Mouse (Mus musculus) embryonic facial prominence, embryonic 10.5 days (tissue): ENCODE data around the gene Tex14. TPM values are rescaled to one million over a fixed set of nuclear protein-coding genes. Genes with fewer than 3 reads are reported as not detected.
"Not testable (repeated sequence)": the region's sequence is repeated elsewhere in the genome, so short reads cannot be mapped to it uniquely, and the experiment has no call there.

Experiments
- DNase-seq: peaks from one replicate; pipeline ENCODE4 v3.0.0-alpha.2; 2017; ENCODE audit warnings: low spot score
- H3K27ac ChIP-seq: fragments of 300-500 bp; sonication (generic); replicated peaks from 2 replicates; pipeline ENCODE4 v1.5.1; 2016; ENCODE audit warnings: mild to moderate bottlenecking
- H3K27me3 ChIP-seq: fragments of 300-500 bp; sonication (generic); replicated peaks from 2 replicates; pipeline ENCODE4 v1.6.1; 2016; ENCODE audit warnings: low read depth, mild to moderate bottlenecking; ENCODE audit not compliant: poor library complexity, severe bottlenecking
- H3K36me3 ChIP-seq: fragments of 300-500 bp; sonication (generic); replicated peaks from 2 replicates; pipeline ENCODE4 v1.6.1; 2016; ENCODE audit warnings: mild to moderate bottlenecking, moderate library complexity
- H3K4me1 ChIP-seq: fragments of 300-500 bp; sonication (generic); 2 replicates; pipeline ENCODE4 v1.6.1; 2016
- H3K4me3 ChIP-seq: fragments of 300-500 bp; sonication (generic); 2 replicates; pipeline ENCODE4 v1.5.1; 2016; ENCODE audit warnings: mild to moderate bottlenecking, moderate library complexity
- H3K9me3 ChIP-seq: fragments of 300-500 bp; sonication (generic); 2 replicates; pipeline ENCODE4 v1.6.1; 2016; ENCODE audit warnings: mild to moderate bottlenecking
- WGBS: fragments of 180-500 bp; shearing (Covaris S2); methylation state at CpG from one replicate; pipeline ENCODE4 v1.1.7; 2016; 5-methylcytosine and 5-hydroxymethylcytosine counted together
- polyA plus RNA-seq: library from polyadenylated mRNA; unstranded; fragments of >200 nt; fragmentation: Nextera tagmentation; extraction: Ambion mirVana; gene quantifications from 2 replicates; pipeline ENCODE4 v1.2.1, GENCODE M21; 2016

Gene Tex14
- polyA plus RNA-seq, 1 experiment from 2014 or later = not detected

DNA sequence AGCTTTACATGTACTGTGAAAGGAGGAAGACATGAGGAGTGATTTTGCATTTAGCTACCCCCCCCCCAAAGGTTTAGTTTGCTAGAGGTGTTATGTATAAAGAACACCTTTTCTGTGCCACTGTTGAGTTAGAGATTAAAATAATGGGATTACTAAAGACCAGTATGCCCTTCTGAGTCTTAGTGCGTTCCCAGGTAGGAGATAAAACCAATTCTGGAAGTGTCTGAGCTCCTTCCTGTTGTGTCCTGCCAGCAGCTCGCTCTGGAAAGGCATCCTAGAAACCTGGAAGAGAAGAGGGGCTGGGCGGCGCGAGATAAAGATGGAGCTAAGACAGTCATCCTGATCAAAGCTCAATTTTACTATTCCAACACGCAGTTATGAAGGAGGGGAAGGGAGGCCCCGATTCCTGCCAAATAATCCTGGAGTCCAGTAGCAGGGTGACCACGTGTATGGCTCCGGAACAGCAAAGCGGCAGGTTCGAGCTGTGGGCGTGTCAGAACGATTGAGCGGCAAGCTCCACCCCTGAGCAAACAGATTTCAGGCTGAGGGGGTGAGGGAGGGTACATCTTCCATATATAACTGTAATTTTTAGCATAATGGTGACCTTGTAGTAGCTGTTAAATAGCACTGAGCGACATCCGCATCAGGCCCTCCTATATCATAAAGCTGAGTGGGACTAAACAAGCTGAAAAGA lies 40.0 kb downstream of the Tex14 start:
- Histone ChIP-seq H3K27me3 (peaks cover 11% of the 10 kb centered on the region), H3K36me3 (no peaks in the 10 kb centered on the region), H3K27ac (no peak overlapping the region), H3K4me1 (peaks cover 14% of the 10 kb centered on the region; the same call in 1 of the 2 replicates), H3K9me3 (no peaks in the 10 kb centered on the region), H3K4me3 (no peak overlapping the region)
- WGBS = 8% methylated on average over 16 of the region's 16 CpGs
- no peak for DNase-seq

DNA sequence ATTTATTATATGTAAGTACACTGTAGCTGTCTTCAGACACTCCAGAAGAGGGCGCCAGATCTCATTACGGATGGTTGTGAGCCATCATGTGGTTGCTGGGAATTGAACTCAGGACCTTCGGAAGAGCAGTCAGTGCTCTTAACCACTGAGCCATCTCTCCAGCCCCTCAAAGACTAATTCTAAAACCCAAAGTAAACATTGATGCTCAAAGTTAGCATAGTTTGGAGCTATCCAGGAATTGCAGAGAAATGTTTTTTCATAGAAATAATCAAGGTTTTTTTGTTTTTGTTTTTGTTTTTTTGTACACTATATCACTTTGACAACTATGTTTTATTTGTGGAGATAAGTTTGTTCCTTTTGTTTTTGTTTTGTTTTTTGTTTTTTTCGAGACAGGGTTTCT lies 40.7 kb downstream of the Tex14 start:
- not testable (repeated sequence) for DNase-seq, H3K4me3 ChIP-seq, H3K9me3 ChIP-seq, H3K36me3 ChIP-seq, H3K27ac ChIP-seq
- 50% methylated on average over 4 of the region's 4 CpGs for WGBS
- peaks cover 14% of the 10 kb centered on the region; the same call in 1 of the 2 replicates for H3K4me1 ChIP-seq
- H3K27me3 ChIP-seq = peaks cover 11% of the 10 kb centered on the region

DNA sequence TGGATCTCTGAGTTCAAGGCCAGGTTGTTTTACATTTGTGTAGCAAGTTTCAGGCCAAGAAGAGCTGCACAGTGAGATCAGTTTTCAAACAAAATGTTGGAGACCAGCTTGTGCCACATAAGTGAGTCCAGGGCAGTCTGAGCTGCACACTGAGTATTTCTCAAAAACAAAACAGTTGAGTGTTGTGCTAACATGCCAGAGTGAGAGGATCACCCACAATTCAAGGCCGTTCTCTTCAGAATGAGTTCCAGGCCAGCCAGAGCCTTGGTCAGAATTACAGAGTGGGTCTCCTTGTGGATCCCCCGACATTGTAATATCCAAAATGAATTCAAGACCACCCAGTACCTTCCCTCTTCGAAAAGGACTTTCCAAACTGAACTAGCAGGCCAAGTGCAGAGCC lies 41.3 kb downstream of the Tex14 start:
- 91% methylated on average over 3 of the region's 3 CpGs for WGBS
- no peak for DNase-seq
- no peak overlapping the region for H3K4me3 ChIP-seq
- peaks cover 10% of the 10 kb centered on the region for H3K27me3 ChIP-seq
- H3K36me3 ChIP-seq = no peaks in the 10 kb centered on the region
- H3K9me3 ChIP-seq = no peaks in the 10 kb centered on the region
- peaks cover 14% of the 10 kb centered on the region; the same call in 1 of the 2 replicates for H3K4me1 ChIP-seq
- H3K27ac ChIP-seq = no peak overlapping the region

DNA sequence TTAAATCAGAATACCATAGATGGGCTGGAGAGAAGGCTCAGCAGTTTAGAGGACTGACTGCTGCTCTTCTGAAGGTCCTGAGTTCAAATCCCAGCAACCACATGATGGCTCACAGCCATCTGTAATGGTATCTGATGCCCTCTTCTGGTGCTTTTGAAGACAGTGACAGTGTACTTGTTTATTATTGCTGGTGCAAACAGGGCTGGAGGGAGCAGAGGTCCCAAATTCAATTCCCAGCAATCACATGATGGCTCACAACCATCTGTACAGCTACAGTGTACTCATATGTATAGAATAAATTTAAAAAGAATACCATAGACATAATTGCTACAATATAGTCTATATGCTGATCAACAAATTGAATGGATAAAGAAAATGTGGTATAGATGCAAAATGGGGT lies 42.6 kb downstream of the Tex14 start:
- no peak overlapping the region for H3K27ac ChIP-seq
- H3K4me1 ChIP-seq = peaks cover 10% of the 10 kb centered on the region; the same call in 1 of the 2 replicates
- no peaks in the 10 kb centered on the region for H3K9me3 ChIP-seq
- H3K4me3 ChIP-seq = no peak overlapping the region
- H3K36me3 ChIP-seq = no peaks in the 10 kb centered on the region
- no peak for DNase-seq
- H3K27me3 ChIP-seq = no peaks in the 10 kb centered on the region

DNA sequence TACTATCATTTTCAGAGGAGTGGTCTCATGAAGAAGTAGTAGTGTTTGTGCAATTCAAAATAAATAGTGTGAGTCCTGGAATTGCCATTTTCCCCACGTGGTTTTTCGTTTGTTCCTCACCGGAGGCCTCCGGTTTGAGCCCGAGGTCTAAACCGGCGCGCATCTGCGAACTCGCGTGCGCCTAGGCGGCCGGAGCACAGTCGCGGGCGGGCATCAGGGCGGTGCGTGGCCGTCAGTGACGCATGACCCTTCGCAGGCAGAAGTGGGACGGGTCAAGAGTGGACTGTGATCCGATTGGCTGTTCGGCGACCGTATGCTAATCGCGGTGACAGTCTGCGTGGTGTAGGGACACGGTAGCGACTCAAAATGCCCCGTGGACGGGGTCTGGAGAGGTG lies 43.2 kb downstream of the Tex14 start:
- Histone ChIP-seq H3K4me1 (peaks cover 10% of the 10 kb centered on the region), H3K27ac (peak overlapping the region; percentile 82)
- WGBS = under 1% methylated on average over 34 of the region's 34 CpGs

DNA sequence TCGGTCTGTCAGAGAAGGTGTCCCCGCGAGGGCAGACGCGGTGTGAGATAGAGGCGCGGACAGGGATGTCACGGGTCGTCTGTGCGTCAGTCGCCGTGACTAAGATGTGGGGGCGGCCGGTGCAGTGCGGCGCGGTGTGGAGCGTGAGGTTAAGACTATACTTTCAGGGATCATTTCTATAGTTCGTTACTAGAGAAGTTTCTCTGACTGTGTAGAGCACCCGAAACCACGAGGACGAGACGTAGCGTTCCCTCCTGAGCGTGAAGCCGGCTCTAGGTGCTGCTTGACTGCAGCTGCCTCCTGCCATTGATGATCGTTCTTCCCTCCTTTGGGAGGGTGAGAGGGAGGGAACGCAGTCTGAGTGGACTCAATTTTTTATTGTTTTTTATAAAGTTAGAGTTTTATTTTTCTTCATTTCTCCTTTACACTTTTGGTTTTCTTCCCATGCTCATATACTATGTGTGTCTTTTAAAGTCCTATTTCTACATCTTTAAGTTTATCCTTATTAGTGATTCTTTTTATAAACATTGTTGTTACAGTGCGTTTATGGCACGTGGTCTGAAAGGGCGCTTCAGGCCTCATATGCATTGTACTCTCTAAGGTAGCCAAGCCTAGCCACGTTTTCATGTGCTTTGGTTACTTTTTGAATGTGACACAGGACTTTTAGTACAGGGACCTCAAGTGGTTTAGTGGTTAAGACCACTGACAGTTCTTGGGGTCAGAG lies 43.8 kb downstream of the Tex14 start:
- not testable (repeated sequence) for H3K27me3 ChIP-seq, H3K9me3 ChIP-seq, H3K36me3 ChIP-seq
- Histone ChIP-seq H3K4me3 (peak overlapping the region; percentile 2; the same call in 1 of the 2 replicates), H3K27ac (peak overlapping the region; percentile 82), H3K4me1 (peaks cover 16% of the 10 kb centered on the region)
- under 1% methylated on average over 6 of the region's 32 CpGs for WGBS
- DNase-seq = peak; percentile 72

More for the DNA sequence above, 43.2 kb downstream of the Tex14 start:
- H3K36me3 ChIP-seq, H3K9me3 ChIP-seq, H3K27me3 ChIP-seq: not testable (repeated sequence)
- H3K4me3 ChIP-seq = peak overlapping the region; percentile 53
- peak; percentile 82 for DNase-seq

DNA sequence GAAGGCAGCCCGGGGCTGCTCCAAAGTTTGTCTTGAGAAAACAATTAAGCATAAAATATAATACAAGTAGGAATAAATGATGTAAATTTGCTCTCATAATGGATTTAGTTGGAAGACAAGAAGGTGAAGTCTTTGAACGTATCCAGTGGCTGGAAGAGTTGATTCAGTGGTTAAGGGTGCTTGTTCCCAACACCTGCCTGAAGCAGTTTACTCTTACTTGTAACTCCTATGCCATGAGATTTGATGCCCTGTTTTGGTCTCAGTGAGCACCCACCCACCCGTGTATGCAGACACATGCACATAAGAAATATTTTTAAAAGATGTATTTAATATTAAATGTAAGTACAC lies 44.3 kb downstream of the Tex14 start:
- Histone ChIP-seq H3K9me3 (no peaks in the 10 kb centered on the region), H3K27ac (no peak overlapping the region), H3K27me3 (no peaks in the 10 kb centered on the region), H3K4me3 (no peak overlapping the region; the same call in 1 of the 2 replicates), H3K36me3 (no peaks in the 10 kb centered on the region), H3K4me1 (peaks cover 21% of the 10 kb centered on the region)
- 22% methylated on average over 3 of the region's 3 CpGs for WGBS
- DNase-seq = no peak

DNA sequence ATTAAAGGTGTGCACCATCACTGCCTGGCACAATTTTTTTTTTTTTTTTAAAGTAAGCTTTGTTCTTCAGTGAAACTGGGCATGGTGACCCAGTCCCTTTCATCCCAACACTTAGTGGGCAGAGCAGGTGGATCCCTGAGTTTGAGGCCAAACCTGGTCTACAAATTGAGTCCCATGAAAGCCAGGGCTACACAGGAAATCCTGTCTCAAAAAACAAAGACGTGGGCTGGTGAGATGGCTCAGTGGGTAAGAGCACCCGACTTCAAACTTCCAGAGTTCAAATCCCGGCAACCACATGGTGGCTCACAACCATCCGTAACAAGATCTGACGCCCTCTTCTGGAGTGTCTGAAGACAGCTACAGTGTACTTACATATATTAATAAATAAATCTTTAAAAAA lies 45.0 kb downstream of the Tex14 start:
- 69% methylated on average over 5 of the region's 5 CpGs for WGBS
- DNase-seq, H3K9me3 ChIP-seq, H3K27ac ChIP-seq, H3K36me3 ChIP-seq, H3K27me3 ChIP-seq, H3K4me3 ChIP-seq: not testable (repeated sequence)
- peaks cover 18% of the 10 kb centered on the region for H3K4me1 ChIP-seq

DNA sequence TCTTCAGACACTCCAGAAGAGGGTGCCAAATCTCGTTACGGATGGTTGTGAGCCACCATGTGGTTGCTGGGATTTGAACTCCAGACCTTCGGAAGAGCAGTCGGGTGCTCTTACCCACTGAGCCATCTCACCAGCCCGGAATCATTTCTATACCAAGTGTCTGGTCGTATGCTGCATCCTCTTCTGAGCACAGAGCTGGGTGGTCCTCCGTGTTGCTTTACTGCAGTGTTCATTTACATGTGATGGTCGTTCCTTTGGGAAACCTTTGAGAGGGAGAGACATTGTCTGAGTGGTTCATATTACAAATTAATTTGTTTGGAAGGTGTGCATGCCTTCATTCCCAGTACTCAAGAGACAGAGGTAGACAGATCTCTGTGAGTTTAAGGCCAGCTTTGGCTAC lies 47.9 kb downstream of the Tex14 start:
- H3K27me3 ChIP-seq, H3K9me3 ChIP-seq, DNase-seq, H3K4me3 ChIP-seq, H3K36me3 ChIP-seq: not testable (repeated sequence)
- 75% methylated on average over 8 of the region's 8 CpGs for WGBS
- Histone ChIP-seq H3K27ac (peak overlapping the region; percentile 55; the same call in 1 of the 2 replicates), H3K4me1 (peaks cover 14% of the 10 kb centered on the region)

DNA sequence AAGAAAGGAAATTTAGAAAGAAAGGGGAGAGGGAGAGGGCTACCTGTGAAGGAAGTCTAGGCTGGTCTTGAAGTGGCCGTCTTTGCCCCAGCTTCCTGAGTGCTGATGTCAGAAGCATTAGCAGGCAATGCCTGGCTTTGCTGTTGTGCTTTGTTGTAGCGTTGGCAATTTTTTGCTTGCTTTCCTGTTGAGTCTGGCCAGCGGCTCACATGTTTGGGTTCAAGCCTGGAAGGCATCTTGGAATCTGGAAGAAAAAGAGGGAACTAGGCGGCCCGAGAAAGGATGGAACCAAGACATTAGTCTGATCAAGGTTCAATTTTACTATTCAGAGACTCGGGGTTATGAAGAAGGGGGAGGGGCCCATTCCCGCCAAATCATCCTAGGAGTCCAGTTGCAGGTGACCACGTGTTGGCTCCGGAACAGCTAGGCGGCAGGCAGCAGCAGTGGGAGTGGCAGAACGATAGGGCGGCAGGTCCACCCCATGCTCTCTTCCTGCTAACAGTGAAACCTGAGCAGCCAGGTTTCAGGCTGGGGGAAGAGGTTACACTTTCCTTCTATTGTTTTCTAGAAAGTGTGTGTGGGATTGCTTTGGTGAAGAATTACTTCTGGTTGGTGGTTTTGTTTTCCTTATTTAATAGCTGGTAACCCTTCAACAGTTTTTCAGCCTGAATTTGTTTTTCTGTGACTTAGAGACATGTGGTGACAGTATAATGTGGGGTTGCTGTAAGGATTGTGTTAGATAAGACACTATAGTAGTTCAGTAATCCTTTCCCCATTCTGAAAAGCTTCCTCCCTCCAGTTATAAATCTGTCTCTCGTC lies 48.6 kb downstream of the Tex14 start:
- no peaks in the 10 kb centered on the region for H3K9me3 ChIP-seq
- peak overlapping the region; percentile 30; the same call in 1 of the 2 replicates for H3K4me3 ChIP-seq
- WGBS = 19% methylated on average over 13 of the region's 13 CpGs
- peak overlapping the region; percentile 55 for H3K27ac ChIP-seq
- peaks cover 14% of the 10 kb centered on the region for H3K4me1 ChIP-seq
- H3K27me3 ChIP-seq = no peaks in the 10 kb centered on the region
- DNase-seq = peak; percentile 44
- no peaks in the 10 kb centered on the region for H3K36me3 ChIP-seq

DNA sequence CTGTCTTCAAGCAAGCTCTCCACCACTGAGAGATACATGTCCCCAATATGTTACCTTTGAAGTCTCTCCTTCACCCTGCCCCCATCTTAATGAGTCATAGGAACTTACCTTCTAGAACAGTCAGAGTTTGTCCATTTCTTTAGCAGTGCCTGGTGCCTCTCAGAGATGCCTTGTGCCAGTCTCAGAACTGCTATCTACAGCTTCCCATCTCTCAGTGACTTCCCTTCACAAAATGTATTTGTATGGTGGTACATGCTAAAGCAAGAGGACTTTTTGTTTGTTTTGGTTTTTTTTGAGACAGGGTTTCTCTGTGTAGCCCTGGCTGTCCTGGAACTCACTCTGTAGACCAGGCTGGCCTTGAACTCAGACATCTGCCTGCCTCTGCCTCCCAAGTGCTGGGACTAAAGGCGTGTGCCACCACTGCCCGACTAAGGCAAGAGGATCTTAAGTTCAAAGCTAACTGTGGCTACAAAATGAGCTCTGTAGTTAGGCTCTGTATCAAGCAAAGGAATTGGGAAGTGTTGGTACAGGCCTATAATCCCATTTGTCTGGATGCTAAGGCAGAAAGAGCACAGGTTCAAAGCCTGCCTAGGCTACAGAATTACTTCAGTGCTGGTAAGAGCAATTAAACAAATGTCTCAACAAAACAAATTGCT lies 49.3 kb downstream of the Tex14 start:
- no peaks in the 10 kb centered on the region for H3K9me3 ChIP-seq
- no peaks in the 10 kb centered on the region for H3K36me3 ChIP-seq
- no peaks in the 10 kb centered on the region for H3K27me3 ChIP-seq
- peaks cover 14% of the 10 kb centered on the region for H3K4me1 ChIP-seq
- DNase-seq = no peak
- H3K27ac ChIP-seq = no peak overlapping the region; the same call in 1 of the 2 replicates
- WGBS = 89% methylated on average over 2 of the region's 2 CpGs
- no peak overlapping the region for H3K4me3 ChIP-seq

DNA sequence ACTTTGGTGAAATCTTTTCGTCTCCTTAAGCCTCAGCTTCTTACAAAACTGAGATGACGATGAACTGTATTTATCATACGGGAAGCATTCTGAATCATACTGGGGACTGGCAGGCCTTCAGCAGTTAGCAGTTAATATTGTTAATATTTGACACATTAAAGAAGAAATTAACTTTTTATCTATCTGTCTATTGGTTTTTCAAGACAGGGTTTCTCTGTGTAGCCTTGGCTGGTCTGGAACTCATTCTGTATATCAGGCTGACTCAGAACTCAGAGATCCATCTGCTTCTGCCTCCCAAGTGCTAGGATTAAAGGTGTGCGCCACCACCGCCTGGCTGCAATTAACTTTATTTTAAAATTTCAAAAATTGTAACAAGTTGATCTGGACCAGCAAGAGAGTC lies 50.7 kb downstream of the Tex14 start:
- Histone ChIP-seq H3K27me3 (no peaks in the 10 kb centered on the region), H3K36me3 (no peaks in the 10 kb centered on the region), H3K27ac (no peak overlapping the region), H3K9me3 (no peaks in the 10 kb centered on the region), H3K4me3 (no peak overlapping the region), H3K4me1 (peaks cover 14% of the 10 kb centered on the region)
- WGBS = 91% methylated on average over 5 of the region's 5 CpGs
- DNase-seq = no peak
